Mouse (Mus musculus) stomach, postnatal 0 days (tissue): ENCODE measurements at regions not wholly inside any gene's neighbourhood (a gene's known extent, or its start where the extent isn't known, plus 50 kb on each side); places are given as distances from the start of the nearest gene placed in this dataset.

Source experiments
- CTCF ChIP-seq: IDR thresholded peaks from 2 replicates; pipeline ENCODE4 v1.5.1; 2016; ENCODE audit warnings: antibody characterized with exemption, low read depth, mild to moderate bottlenecking, moderate library complexity
- EP300 ChIP-seq: optimal IDR thresholded peaks from 2 replicates; pipeline ENCODE3; 2016; ENCODE audit warnings: antibody characterized with exemption

DNA sequence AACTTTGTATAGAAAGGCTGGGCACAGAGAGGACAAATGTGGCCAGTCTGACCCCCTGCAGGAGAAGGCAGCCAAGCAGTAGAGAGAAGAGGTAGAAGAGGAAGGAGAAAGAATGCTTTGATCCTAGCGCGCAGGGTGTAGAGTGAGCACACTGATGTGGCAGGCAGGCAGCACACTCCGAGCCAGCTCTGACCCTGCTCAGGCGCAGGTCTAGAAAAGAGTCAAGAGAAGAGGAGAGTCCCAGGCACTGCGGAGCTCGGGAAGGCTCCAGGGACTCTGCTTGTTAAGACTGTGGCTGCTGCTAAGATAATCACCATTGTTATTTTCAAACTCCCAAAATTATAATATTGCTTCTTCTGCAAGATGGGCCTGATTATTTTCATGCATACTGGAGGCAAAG is 389.3 kb upstream of the Cited2 start:
- TF ChIP-seq CTCF (no peak), EP300 (no peak)
